Mouse (Mus musculus): Measurements from ENCODE around the gene Marveld3.

The Marveld3 gene

DNA sequence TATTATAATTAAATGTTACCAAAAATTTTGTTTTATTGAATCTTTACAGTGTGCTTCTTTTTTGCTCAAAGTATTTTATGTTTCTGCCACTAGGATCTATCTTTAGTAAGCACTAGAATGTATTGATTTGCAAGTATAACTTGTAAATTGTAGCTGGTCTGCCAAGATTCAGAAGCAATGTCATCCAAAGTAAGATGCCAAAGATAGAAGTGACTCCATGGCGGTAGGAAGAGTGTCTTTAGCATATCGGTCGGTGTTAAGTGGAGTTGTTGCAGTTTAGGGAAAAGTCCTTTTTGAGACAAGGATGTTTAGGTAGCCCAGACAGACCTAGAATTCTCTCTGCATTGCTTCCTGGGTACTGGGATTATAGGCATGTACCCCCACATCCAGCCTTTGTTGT is 55.1 kb downstream of the Marveld3 start:
- in situ Hi-C loops (cut with MboI; ENCODE audit: unreplicated experiment in 2 of 2), result no loop called here

DNA sequence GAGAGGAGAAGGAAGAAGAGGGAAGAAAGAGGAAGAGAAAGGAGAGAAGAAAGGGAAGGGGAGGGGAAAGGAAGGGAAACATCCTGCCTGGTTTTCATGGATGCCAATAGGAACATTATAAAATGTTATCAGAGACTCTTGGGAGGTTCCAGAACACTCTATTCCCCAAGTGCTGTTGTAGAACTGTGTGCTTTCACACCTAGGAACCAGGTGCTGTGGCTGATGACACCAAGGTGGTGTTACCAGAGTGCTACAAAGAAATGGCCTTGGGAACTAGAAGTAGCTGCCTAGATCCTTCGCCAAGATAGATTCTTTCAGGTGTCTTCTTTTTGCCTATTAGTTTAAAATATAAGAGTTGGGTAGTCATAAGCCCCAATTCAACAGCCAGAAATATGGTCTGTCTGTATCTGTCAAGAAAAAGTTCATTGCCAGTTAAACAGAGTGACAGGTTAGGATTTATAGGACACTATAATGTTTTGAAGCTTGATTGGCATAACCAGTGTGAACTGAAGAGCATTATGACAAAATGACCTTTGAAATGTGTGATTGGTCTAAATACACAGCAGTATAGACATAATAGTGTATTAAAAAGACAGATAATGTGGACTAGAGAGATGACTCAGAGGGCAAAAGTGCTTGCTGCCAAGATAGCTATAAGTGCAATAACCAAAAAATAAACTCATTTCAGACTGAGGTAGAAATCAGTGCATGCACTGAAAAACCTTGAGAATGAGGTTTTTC is 56.9 kb downstream of the Marveld3 start:
- in situ Hi-C loops (cut with MboI; ENCODE audit: unreplicated experiment in 2 of 2), result no loop called here

DNA sequence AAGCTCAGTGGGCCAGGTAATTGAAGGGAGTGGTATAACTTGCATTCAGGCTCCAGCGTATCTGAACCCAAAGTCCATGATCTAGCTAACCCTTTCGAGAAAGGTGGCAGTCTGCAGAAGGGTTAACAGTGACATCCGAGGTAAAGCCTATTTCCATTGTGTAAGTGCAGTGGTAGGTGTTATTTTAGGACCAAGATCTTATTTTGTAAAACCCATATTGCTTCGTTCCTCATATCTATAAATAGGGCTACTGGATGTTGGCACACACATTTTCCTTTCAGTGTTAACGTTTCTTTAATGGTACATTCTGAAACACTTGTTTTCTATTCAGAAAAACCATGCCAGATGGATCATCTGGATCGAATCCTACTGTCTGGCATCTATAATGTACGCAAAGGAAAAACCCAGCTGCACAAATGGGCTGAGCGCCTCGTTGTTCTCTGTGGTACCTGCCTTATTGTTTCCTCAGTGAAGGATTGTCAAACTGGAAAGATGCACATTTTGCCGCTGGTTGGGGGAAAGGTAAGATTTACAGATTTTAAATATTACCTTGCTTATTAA is 58.0 kb downstream of the Marveld3 start:
- in situ Hi-C loops (cut with MboI; ENCODE audit: unreplicated experiment in 2 of 2), result no loop called here

DNA sequence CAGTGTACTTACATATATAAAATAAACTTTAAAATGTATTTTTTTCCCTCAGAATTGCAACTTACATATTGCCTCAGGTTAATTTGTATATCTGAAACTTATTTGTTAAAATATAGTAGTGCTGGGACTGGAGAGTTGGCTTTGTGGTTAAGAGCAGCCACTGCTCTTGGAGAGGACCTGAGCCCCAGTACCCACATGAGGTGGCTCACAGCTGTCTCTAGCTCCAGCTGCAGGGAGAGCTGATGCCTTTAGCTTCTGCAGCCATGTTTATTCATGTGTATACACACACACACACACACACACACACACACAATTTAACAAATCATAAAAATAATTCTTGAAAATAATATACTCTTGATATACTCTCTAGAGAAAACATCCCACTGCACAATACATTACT is 59.6 kb downstream of the Marveld3 start:
- in situ Hi-C loops (cut with MboI; ENCODE audit: unreplicated experiment in 2 of 2), result no loop called here

Measured in v-Abl transformed pro-B cells (cell line).